Mouse (Mus musculus) megakaryocyte, embryonic 14.5 days (primary cell): ENCODE results near the gene Snx3.

Experiments used
- FLI1 ChIP-seq: IDR thresholded peaks from 2 replicates; pipeline ENCODE4 v1.6.1; 2012; ENCODE audit warnings: low read length, inconsistent platforms, mixed read lengths
- GATA1 ChIP-seq: IDR thresholded peaks from 3 replicates; pipeline ENCODE4 v1.6.1; 2012; ENCODE audit warnings: mixed read lengths, low read length, inconsistent platforms, borderline replicate concordance

DNA sequence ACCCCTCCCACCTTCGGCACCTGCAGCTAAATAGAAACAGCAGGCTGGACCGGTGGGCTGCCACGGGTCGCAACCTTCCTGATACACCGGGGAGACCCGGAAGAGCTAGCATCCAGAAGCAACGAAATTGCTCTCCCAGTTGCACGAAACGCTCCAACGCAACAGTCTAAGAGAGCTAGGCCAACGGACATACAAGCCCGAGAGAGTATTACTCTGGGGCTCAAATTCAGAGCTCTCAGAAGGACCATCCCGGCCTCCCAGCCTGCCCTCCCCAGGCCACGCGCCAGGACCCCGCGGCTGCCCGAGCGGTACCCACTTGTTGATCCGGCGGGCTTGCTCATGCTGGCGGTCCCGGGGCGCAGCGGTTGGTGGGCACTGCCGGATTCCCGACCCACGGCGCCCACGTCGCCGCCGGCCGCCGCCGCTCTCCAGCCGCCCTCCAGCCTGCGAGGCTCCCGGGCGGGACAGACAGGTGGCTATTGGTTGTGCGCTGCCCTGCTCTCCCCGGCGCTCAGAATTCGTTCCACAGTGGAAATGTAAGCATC lies 80.8 kb downstream of the Snx3 start:
- TF ChIP-seq GATA1 (no peak), FLI1 (no peak)
